Mouse (Mus musculus) retina, adult 2 months (tissue): ENCODE data around the gene Rtcb.

Experiments used
- DNase-seq: peaks from one replicate; pipeline ENCODE4 v3.0.0-alpha.2; 2012; ENCODE audit warnings: low read depth, low spot score

Rtcb gene

DNA sequence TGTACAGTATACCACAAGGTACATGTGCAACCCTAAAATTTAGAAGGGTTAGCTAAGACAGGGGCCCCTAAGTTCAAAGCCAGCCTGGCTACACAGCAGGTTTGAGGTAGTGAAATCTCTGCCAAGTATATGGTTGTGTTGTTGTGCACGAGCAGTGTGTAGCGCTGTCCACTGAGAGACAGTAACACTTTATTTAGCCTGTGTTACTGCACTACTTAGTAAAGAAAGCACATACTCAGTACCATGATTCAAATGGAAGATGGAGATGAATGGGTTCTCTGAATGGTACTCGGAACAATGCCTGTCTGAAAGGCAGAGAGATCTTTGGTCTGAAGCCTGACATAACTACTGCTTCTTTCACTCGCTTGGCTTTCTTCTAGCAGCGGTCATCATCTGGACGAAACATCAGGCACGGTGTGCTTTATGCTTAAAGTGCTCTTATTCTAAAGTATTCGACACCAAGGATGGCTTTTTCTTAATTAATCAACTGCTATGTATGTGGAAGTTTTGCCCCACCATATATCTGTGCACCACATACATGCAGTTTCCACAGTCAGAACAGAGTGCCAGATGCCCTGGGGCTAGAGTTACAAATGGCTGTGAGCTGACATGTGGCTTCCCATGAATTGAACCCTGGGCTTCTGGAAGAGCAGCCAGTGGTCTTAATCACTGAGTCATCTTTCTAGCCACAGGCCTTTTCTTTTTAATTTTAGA lies 9.0 kb downstream of the Rtcb start:
- no peak for DNase-seq

DNA sequence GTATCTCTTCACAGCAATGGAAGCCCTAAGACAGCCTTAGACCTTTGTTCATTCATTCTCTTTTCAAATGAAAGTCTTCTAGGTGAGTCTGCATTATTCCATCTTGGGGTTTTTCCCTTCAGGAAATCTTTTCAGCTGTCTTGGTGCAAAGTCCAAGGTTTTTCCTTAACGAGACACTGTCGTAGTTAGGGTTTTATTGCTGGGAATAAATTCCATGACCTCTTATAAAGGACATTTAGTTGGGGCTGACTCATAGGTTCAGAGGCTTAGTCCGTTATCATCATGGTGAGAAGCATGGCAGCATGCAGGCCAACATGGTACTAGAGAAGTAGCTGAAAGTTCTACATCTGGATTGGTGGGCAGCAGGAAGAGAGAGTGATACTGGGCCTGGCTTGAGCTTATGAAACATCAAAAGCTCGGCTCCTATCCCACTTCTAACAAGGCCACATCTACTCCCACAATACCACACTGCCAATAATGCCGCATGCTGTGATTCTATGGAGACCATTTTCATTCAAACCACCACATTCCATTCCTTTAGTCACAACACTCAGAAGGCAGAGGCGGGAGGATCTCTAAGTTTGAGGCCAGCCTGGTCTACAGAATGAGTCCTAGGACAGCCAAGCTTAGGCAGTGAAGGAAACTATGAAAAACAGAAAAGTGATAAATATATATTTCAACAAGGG lies 21.2 kb downstream of the Rtcb start:
- DNase-seq, result no peak

DNA sequence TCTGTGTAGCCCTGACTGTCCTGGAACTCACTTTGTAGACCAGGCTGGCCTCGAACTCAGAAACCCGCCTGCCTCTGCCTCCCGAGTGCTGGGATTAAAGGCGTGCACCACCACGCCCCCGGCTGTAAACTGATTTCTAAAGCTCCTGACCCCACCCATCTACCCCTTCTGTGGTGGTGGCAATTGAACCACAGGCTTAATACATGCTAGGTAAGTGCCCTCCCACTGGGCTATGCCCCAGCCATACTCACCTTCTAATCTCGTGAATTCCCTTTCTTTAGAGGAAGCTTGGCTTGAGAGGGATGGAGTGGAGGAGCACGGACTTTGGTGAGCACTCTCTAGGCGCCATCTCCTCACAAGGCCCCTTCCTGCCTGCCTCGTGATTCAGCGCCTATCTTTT lies 27.7 kb downstream of the Rtcb start:
- DNase-seq, result no peak

DNA sequence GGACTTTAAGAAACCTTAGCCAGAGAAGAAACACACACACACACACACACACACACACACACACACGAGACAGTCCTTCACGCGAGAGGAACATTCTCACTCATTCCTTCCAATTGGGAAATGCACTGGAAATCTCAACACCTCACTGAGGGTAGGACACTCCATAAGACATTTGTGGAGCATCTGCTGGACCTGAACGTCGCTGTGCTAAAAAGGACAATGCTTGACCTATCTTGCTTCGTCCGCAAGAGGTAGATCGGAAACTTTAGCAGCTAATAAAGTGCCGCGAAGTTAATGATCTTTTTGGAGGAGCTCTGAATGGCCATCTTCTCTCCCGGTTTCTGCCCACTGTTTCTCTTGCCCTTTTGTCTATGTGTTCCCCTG lies 28.4 kb downstream of the Rtcb start:
- peak; percentile 4 for DNase-seq

DNA sequence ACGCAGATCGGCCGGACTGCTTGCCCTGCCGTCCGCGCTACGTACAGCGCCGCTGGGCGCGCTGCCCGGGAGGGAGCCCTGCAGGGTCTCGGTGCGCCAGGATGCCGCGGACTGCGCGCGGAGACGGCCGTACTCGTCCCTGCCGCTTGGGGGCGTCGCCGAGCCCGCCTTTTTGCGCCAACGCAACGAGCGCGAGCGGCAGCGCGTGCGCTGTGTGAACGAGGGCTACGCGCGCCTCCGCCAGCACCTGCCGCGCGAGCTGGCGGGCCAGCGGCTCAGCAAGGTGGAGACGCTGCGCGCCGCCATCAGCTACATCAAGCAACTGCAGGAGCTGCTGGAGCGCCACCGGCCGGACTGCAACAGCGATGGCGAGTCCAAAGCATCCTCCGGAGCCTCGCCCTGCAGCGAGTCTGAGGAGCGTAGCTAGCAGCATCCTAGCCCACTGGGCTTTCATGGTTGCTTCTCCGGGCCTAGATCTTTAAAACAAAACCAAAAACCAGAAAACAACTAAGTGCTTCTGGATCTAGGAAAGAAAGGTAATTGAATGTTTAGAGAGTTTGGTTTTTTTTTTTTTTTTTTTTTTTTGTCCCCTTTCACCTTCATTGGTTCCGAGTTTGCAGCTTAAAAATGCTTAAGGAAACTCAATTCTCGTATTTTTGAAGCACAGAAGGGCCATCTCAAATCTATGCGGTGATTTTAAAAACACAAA lies 29.0 kb downstream of the Rtcb start:
- peak; percentile 58 for DNase-seq

DNA sequence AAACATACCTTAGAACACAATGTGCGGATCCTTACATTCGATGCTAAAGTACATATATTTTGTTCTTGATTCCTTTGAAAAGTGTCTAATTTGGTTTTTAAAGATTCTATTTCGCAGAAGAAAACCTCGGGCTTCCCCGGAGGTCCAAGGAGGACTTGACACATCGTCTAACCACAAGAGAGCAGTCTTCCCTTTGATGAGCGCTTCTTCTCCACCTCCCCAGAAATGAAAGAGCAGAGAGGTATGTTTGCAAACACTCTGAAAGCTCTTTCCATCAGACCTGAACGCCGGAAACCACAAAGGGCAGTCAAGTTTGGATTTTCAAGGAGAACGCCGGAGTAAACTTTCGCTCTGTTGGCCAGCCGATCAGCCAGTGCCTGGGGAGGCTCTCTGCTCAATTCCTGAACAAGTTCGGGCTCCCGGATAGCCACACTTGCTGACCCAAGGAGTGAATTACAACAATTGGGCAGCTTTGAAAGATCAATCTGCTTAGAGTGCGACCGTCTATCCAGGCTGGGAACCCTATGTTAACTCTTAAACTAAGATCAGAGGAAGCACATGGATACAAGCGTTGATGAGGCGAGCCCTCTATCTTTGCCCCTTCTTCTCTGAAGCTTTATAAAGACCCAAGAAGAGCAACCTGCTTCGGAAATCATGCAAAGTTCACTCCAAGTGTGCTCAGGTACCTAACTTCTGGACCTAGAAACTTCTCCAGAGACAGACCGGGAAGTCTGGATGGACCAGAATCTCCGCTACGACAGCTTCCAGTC lies 29.8 kb downstream of the Rtcb start, which contains the start of gene Ascl4:
Gene Ascl4, plus strand, starts transcription at position 6 of the 770 bp plus-strand sequence.
- DNase-seq, result no peak

DNA sequence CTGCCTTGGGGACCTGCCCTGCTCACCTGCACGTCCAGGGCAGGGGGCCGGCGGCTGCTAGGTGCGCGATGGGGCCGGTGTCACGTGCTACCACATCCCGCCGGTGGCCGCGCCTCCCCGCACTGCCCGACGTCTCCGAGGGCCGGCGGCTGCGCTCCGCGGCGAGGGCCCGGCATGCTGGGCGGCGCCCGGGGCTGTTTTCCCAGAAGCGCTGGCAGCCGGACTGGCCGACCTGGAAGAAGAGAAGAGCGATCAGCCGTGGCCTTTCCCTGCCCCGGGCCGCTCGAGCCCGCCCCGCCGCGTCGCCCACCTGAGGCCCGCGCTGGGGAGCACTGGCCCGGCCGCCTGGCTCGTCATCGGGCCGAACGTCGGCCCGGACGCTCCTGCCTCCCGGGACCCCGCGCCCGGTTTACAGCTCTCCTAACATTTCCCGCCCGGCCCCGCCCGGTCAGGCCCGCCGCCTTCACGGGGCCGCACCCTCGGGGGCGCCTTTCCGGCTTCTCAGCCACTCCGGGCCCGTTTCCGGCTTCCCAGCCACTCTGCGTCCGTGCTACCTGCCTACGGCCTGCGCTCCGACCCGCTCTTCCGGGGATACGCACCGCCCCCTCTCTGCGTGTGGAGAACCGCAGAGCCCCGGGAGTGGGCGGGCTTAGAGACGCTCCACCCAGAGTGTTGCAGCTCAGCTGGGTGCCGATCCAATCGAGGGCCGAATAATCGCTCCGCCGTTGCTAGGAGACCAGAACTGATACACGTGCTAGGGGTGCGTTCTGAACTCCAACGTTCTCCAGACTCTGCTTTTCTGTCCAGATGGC lies 40.9 kb downstream of the Rtcb start, which contains the start of gene Prdm4:
Gene Prdm4, minus strand, starts transcription at position 645 of the 812 bp plus-strand sequence.
- DNase-seq, result peak; percentile 94
